Mouse (Mus musculus): ENCODE data around the gene Zfp180.

DNA sequence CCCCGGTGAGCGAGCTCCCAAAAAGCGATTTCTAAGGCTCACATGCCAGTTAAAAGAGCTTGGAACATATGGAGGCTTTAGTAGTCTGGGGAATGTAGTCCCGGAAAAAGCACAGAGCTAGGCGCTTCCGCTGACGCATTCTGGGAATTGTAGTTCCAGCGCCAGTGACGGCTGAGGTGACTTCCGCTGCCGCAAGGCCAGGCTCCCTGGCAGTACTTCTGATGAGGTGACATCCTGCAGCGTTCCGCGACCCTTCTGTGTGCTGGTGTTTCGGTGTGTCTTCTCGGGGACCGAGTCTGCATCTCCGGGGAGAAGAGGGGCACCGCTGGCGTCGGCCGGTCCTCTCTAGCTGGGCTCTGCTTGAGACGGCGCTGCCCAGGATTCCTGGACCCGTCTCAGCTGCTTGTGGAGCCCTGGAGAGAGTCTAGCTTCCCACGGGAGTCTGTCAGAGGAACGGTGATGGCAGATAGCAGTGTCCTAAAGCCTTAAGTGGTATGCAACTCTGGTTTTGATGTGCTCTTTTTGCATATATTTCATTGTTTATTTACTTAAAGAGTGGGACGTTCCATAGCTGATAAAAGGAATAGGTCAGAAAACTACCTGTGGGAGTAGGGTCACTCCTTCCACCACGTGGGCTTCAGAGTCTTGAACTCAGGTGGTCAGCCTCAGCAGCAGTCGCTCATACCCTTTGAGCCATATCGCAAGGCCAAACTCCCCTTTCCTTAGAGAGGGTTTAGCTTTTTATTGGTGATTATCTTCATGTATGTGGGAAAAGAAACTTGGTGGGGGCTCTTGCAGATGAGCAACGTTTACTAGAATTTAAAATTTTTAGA lies 52.5 kb downstream of the Zfp180 start, which contains the start of gene Zfp235:
- TF ChIP-seq MAFK (IDR thresholded peaks at IDR 0.05; ENCODE audit: insufficient read depth, low read depth, low read length) (no peak), HCFC1 (IDR thresholded peaks at IDR 0.05; ENCODE audit: borderline replicate concordance, insufficient read depth, low read length) (peak; percentile 96), CHD2 (IDR thresholded peaks at IDR 0.05; ENCODE audit: low read depth, low read length) (no peak), ZC3H11A (IDR thresholded peaks at IDR 0.05; ENCODE audit: borderline replicate concordance, low read depth, low read length) (no peak), ZNF384 (IDR thresholded peaks at IDR 0.05; ENCODE audit: low read depth, low read length) (no peak)
